Mouse (Mus musculus): Measurements from ENCODE around the gene Zbtb16. TPM values are rescaled to one million over a fixed set of nuclear protein-coding genes. Genes with fewer than 3 reads are reported as not detected.

Gene Zbtb16
- total and polyA plus RNA-seq, 3 experiments = 0.04 to 0.72 TPM; not detected in 1

DNA sequence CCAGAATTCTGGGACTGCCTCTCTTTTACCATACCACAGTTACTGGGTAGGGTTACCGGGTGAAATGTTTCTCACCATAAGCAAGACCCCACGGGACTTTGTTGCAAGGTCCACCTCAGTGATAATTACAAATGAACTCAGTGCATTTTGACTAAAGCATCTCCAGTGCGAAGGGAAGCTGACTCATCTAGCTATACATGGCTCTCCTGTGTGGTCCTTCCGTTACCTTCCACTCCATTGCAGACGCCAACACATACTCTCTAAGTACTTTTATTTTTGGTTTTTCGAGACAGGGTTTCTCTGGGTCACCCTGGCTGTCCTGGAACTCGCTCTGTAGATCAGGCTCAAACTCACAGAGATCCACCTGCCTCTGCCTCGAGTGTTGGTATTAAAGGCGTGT lies 19.9 kb downstream of the Zbtb16 start:
- peaks cover 19 to 56% of the 10 kb centered on the region in 2 experiments for H3K4me1 ChIP-seq (ENCODE audit: control insufficient read depth in 1 of 2, insufficient read depth in 2 of 2, low read length in 2 of 2)

DNA sequence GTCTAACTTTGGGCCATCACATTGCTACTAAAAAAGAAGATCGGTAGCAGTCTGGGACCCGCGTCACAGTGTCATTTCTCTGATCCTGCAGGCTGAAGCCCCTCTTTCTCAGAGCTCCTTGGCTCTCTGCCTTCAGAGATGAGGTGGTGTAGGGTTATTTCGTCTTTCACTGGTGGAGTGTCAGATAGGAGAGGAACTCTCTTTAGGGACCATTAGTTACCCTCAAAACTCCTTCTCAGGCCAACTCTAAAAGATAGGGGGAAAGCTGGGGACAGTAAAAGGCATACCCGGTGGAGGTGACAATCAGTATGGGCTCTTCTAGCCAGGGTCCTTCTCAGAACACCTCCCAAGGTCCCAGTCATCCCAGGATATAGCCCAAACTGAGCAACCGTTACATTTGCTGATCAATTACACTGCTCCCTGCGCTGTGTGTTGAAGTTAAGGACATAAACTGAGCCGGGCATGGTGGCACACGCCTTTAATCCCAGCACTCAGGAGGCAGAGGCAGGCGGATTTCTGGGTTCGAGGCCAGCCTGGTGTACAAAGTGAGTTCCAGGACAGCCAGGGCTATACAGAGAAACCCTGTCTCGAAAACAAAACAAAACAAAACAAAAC lies 21.0 kb downstream of the Zbtb16 start:
- peaks cover 0 to 36% of the 10 kb centered on the region in 2 experiments; a peak in 2 of 4 replicates for H3K36me3 ChIP-seq (ENCODE audit: control insufficient read depth in 1 of 2, insufficient read depth in 2 of 2, low read length in 2 of 2)
- H3K27ac ChIP-seq (ENCODE audit: control insufficient read depth, low read depth, low read length) = peak overlapping the region; percentile 95
- H3K9me3 ChIP-seq (replicated peaks; ENCODE audit: insufficient read depth, low read length) = no peaks in the 10 kb centered on the region
- no peaks in the 10 kb centered on the region for H3K27me3 ChIP-seq (ENCODE audit: control insufficient read depth in 1 of 2, insufficient read depth in 2 of 2, low read length in 2 of 2)
- TF ChIP-seq USF2 (IDR thresholded peaks at IDR 0.05; ENCODE audit: borderline replicate concordance in 1 of 2, insufficient read depth in 1 of 2, low read depth in 1 of 2, low read length in 2 of 2) (no peak), TAL1 (IDR thresholded peaks at IDR 0.05; ENCODE audit: low read length) (no peak), UBTF (IDR thresholded peaks at IDR 0.05; ENCODE audit: borderline replicate concordance, insufficient read depth, low read depth, low read length) (no peak), NELFE (IDR thresholded peaks at IDR 0.05; ENCODE audit: low read depth, low read length) (peak; percentile 28), CHD1 (IDR thresholded peaks at IDR 0.05; ENCODE audit: low read depth, low read length) (0 out of 2 replicates have a peak, but pooled peaks have one; percentile 31), RAD21 (IDR thresholded peaks at IDR 0.05; ENCODE audit: low read depth, low read length) (no peak), MAX (IDR thresholded peaks at IDR 0.05; ENCODE audit: low read length) (no peak), MAFK (IDR thresholded peaks at IDR 0.05; ENCODE audit: borderline replicate concordance, low read depth, low read length) (0 out of 2 replicates have a peak, but pooled peaks have one; percentile 35), POLR2A (IDR thresholded peaks at IDR 0.05; ENCODE audit: control insufficient read depth in 1 of 2, insufficient read depth in 1 of 2, low read depth in 1 of 2, low read length in 2 of 2, poor library complexity in 1 of 2) (peak; percentile 7 to 59; a peak in 2 of 4 replicates), HCFC1 (IDR thresholded peaks at IDR 0.05; ENCODE audit: low read depth, low read length) (no peak), MAZ (IDR thresholded peaks at IDR 0.05; ENCODE audit: low read depth, low read length) (no peak), TCF12 (IDR thresholded peaks at IDR 0.05; ENCODE audit: low read depth, low read length) (no peak), ETS1 (IDR thresholded peaks at IDR 0.05; ENCODE audit: low read depth, low read length) (no peak), ZC3H11A (IDR thresholded peaks at IDR 0.05; ENCODE audit: low read depth, low read length) (no peak), ELF1 (IDR thresholded peaks at IDR 0.05; ENCODE audit: low read depth, low read length) (no peak), GABPA (IDR thresholded peaks at IDR 0.05; ENCODE audit: low read depth, low read length) (no peak), GATA1 (IDR thresholded peaks at IDR 0.05; ENCODE audit: low read depth, low read length) (no peak), ZNF384 (IDR thresholded peaks at IDR 0.05; ENCODE audit: low read depth, low read length) (no peak), MEF2A (IDR thresholded peaks at IDR 0.05; ENCODE audit: extremely low read depth, insufficient replicate concordance, low read depth, low read length, poor library complexity, severe bottlenecking) (no peak), TBP (IDR thresholded peaks at IDR 0.05; ENCODE audit: low read depth, low read length) (peak; percentile 95)
- DNase-seq (ENCODE audit: low read depth, low spot score) = no peak
- H3K4me3 ChIP-seq (ENCODE audit: control insufficient read depth in 1 of 2, insufficient read depth in 1 of 2, low read depth in 2 of 2, low read length in 2 of 2) = peak overlapping the region; percentile 34 to 44
- H3K4me1 ChIP-seq (ENCODE audit: control insufficient read depth in 1 of 2, insufficient read depth in 2 of 2, low read length in 2 of 2) = peaks cover 13 to 49% of the 10 kb centered on the region in 2 experiments
- no peaks in the 10 kb centered on the region; the same call in 1 of the 2 replicates for H3K79me2 ChIP-seq (ENCODE audit: control insufficient read depth, insufficient read depth, low read length, poor library complexity)
- peak overlapping the region; percentile 63 for H3K9ac ChIP-seq (ENCODE audit: control insufficient read depth, low read depth, low read length, poor library complexity, severe bottlenecking)

More for the DNA sequence above, 19.9 kb downstream of the Zbtb16 start:
- DNase-seq (ENCODE audit: low read depth, low spot score) = no peak
- H3K9ac ChIP-seq (ENCODE audit: control insufficient read depth, low read depth, low read length, poor library complexity, severe bottlenecking) = no peak overlapping the region
- peaks cover 0 to 39% of the 10 kb centered on the region in 2 experiments; a peak in 2 of 4 replicates for H3K36me3 ChIP-seq (ENCODE audit: control insufficient read depth in 1 of 2, insufficient read depth in 2 of 2, low read length in 2 of 2)
- peak overlapping the region; percentile 95 for H3K27ac ChIP-seq (ENCODE audit: control insufficient read depth, low read depth, low read length)
- H3K27me3 ChIP-seq (ENCODE audit: control insufficient read depth in 1 of 2, insufficient read depth in 2 of 2, low read length in 2 of 2) = no peaks in the 10 kb centered on the region
- no peak overlapping the region for H3K4me3 ChIP-seq (ENCODE audit: control insufficient read depth in 1 of 2, insufficient read depth in 1 of 2, low read depth in 2 of 2, low read length in 2 of 2)
- TF ChIP-seq TBP (IDR thresholded peaks at IDR 0.05; ENCODE audit: low read depth, low read length) (no peak), CHD2 (IDR thresholded peaks at IDR 0.05; ENCODE audit: low read length) (no peak), MAX (IDR thresholded peaks at IDR 0.05; ENCODE audit: low read length) (no peak), NELFE (IDR thresholded peaks at IDR 0.05; ENCODE audit: low read depth, low read length) (no peak), TAL1 (IDR thresholded peaks at IDR 0.05; ENCODE audit: low read length) (no peak), TCF12 (IDR thresholded peaks at IDR 0.05; ENCODE audit: low read depth, low read length) (no peak), MAFK (IDR thresholded peaks at IDR 0.05; ENCODE audit: borderline replicate concordance, low read depth, low read length) (no peak), BHLHE40 (IDR thresholded peaks at IDR 0.05; ENCODE audit: borderline replicate concordance, low read depth, low read length) (no peak), SIN3A (IDR thresholded peaks at IDR 0.05; ENCODE audit: low read length) (no peak), SMC3 (IDR thresholded peaks at IDR 0.05; ENCODE audit: low read depth, low read length) (no peak), E2F4 (IDR thresholded peaks at IDR 0.05; ENCODE audit: borderline replicate concordance, low read depth, low read length) (no peak), USF1 (IDR thresholded peaks at IDR 0.05; ENCODE audit: low read depth, low read length) (no peak), USF2 (IDR thresholded peaks at IDR 0.05; ENCODE audit: borderline replicate concordance in 1 of 2, insufficient read depth in 1 of 2, low read depth in 1 of 2, low read length in 2 of 2) (no peak), ZMIZ1 (IDR thresholded peaks at IDR 0.05; ENCODE audit: low read depth, low read length) (no peak)
- no peaks in the 10 kb centered on the region; the same call in 1 of the 2 replicates for H3K79me2 ChIP-seq (ENCODE audit: control insufficient read depth, insufficient read depth, low read length, poor library complexity)
- no peaks in the 10 kb centered on the region for H3K9me3 ChIP-seq (replicated peaks; ENCODE audit: insufficient read depth, low read length)
